Mouse (Mus musculus) megakaryocyte, embryonic 14.5 days (primary cell): Measurements from ENCODE around the gene Rpl21.

Experiments
- FLI1 ChIP-seq: IDR thresholded peaks from 2 replicates; pipeline ENCODE4 v1.6.1; 2012; ENCODE audit warnings: low read length, inconsistent platforms, mixed read lengths
- GATA1 ChIP-seq: IDR thresholded peaks from 3 replicates; pipeline ENCODE4 v1.6.1; 2012; ENCODE audit warnings: mixed read lengths, low read length, inconsistent platforms, borderline replicate concordance

DNA sequence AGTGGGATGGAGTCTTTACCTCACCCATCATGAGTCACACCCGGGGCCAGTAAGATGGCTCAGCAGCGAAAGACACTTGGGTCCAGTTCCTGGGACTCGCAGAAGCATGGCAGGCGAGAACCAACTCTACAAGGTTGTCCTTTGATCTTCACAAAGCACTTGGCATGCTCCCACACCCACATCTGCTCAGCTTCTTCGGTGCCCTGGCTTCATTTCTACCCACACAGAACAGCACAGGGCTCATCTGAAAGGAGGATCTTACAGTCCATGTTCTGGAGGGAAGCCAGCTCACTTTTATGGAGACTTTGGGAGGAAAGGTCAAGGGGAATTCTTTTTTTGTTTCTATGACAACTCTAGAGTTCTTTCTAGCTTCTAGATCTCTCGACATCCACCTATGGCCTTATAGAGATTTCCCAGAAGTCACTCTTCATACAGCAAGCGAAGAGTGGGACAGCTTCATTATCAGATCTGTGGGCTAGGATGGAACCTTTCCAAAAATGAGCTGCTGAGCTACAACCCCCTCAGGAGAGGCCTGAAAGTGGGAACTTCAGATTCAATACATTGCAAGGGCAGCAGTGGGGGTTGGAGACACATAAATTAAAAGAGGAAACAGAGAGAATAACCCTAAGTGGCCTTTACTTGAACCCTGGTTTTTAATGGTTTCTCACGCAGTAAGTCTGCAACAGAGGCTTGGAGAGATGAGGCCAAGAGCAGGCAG is 13.6 kb upstream of the Rpl21 start:
- no peak for TF ChIP-seq GATA1
- TF ChIP-seq FLI1 = no peak
